Mouse (Mus musculus): ENCODE data around the gene Tbca.

The Tbca gene

DNA sequence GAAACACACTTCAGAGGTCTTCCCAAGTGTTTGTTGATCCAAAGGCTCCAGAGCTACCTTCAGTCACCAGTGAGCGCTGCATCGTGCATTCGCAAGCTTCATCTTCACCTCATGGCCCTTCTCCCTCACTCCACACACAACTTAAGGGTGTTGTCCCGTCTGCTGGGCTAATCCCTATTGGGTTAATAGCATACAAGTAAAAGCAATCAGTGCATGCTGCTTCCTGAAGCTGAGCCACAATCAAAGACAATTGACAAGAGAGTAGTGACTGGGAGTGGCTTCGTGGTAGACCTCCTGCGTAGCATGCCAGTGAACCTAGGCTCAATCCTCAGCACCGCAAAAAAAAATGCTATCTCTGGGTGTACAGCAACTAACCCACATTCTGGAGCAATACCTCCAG, 59.2 kb downstream of the Tbca start:
- no peak for DNase-seq (ENCODE audit: low spot score in 2 of 2)

DNA sequence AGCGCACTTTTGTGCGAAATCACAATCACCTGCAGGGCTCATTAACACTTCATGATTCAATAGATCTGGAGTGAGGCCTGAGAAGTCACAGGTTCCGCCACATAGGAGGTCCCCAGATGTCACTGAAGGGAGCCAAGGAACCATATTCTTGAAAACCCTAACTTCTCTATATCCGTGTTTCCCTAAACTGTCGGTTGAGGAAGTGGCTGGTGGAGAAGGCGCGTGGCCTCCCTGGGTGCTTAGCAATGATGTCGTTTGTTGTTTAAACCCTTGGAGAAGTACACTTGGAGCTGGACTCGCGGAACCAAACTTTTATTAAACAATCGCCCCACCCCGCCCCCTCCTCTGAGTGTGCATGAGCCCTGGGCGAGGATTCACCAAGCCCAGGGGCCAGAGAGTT, 60.6 kb downstream of the Tbca start:
- no peak for DNase-seq (ENCODE audit: low spot score in 2 of 2)

DNA sequence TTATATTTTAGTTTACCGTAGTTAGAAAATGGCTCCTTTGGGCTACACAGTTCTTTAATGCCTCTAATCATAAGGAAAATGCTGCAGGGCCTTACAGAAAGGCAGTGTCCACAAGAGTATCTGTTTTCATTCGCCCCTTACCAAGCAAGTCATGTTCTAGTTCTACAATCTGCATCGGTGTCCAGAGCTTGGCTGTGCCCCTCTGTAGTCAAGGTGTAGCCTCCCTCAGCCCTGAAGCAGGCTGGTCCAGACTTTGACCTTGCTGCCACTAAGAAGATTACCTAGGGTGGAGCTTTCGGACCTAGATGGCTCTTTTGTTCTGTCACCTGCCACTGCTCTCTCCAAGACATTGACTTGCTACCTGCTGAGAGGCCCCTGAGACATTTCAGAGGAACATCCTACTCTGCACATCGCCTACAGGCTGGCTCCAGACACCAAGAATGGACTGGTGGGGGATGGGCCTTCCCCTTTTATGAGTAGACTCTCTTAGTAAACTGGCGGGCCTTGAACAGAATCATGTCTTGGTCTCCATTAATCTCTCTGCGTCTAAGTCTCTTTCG, 69.4 kb downstream of the Tbca start:
- no peak for DNase-seq (ENCODE audit: low spot score in 2 of 2)

DNA sequence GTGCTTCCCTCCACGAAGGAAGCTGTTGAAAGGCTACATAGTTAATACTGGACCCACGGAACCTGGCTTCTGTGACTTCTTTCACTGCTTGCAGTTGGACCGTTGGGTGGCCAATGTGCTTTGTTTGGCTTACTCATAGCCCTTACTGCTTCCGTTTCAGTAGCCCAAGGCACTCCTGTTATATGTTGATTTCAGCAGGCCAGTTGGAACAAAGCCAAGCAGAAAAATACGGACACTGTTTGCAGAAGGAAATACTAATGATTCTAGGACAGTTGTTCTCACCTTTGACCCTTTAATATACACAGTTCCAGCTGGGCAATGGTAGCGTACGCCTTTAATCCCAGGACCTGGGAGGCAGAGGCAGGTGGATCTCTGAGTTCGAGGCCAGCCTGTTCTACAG, 70.5 kb downstream of the Tbca start:
- no peak for DNase-seq (ENCODE audit: low spot score in 2 of 2)

DNA sequence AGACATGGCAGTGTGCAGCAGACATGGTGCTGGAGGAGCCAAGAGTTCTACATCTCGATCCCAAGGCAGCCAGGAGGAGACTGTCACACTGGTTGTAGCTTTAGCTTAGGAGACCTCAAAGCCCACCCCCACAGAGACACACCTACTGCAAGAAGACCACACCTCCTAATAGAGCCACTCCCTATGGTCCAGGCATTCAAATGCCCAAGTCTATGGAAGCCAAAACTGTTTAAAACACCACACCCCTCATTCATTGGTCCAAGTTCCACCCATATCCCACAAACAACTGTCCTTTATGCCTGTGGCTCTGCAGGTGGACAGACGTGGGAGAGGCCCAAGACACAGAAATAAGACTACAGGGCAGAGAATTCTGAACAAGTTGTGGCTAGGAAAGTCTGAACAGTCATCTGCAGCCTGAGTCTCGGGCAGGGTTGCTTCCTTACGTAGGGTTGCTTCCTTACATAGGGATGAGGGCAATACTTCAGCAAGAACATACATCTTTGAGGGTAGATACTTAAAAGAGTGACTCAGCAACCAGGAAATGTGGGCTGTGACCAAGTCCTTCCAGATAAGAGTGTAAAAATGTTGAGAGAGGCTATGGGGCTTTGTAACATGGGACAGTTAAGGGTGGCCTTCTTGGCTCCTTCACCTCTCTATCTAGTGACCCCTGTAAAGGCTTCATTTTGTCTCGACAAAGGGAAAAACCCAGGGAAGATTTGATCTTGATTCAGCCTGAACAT, 74.0 kb downstream of the Tbca start:
- no peak for DNase-seq (ENCODE audit: low spot score in 2 of 2)

DNA sequence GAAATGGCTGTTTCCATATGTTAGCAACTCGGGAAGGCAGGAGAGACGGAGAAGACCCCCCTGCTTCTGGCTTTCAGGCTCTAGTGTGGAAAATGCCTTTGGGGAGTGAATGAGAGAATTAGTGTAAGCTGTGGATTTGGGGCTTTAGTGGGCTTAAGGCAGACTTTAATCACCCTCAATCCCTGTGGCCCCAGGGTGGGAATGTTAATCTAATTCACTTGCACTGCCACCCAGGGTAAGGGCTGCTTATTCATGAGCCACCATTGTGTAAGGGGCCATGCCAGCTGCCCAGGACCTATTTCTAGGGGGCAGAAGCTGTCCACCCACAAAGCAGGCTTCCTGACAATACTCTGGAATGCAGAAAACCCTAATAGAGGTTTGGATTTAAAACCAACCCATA, 78.2 kb downstream of the Tbca start:
- DNase-seq (ENCODE audit: low spot score in 2 of 2): no peak

DNA sequence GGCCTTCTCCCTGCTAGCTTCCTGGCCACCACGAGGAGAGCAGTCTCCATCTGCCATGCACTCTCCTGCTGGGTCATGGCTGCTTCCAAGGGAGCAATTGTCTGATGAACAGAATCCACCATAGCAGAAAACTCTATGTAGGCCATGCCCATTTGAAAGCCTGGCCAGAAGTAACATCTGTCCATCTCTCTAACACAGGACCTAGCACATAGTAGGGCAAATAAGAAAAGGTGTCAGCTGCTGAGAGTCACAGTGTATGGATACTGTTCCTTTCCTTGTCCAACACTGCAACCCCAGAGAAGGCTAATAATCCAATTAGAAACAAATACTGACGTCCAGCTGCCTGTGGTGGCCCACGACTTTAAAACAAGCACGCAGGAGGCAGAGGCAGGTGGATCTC, 79.1 kb downstream of the Tbca start:
- DNase-seq (ENCODE audit: low spot score in 2 of 2): no peak

DNA sequence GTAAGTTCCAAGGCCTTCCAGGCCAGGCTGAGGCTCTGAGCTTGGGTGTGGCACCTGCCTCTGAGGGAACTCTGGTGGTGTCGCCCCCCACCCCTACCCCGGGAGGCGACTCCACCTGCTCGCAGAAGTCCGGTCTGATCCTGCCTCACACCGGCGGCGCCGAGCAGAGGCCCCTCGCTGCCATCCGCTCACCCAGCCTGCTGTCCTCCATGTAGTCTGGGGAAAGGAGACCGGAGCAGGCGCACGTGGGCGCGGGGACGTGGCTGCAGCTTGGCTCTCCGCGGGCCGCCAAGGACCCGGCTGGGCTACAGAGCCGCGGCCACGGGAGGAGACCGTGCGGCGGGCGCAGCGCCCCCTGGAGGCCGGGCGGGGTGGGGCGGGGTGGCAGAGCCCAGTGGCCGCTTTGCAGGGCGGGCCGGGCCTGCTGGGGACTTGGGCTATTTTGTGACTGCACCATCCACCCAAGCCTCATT, 79.8 kb downstream of the Tbca start:
- no peak for DNase-seq (ENCODE audit: low spot score in 2 of 2)

DNA sequence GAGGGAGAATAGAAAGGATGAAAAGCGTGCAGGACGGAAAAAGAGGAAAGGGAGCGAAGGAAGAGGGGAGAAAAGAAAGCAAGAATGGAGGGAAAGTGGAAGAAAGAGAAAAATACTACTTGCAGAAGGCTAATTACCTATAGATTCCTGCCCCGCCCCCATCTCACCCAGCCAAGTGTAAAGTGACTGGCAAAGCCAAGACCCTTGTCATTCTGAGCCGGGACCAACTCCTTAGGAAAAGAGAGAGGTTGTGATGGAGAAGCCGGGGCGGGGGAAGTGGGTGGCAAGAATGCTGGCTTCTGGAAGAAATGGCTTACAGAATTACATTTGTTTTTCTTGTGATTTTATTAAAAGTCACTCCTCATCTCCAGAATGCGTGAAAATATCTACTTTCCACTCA, 80.8 kb downstream of the Tbca start:
- no peak for DNase-seq (ENCODE audit: low spot score in 2 of 2)

DNA sequence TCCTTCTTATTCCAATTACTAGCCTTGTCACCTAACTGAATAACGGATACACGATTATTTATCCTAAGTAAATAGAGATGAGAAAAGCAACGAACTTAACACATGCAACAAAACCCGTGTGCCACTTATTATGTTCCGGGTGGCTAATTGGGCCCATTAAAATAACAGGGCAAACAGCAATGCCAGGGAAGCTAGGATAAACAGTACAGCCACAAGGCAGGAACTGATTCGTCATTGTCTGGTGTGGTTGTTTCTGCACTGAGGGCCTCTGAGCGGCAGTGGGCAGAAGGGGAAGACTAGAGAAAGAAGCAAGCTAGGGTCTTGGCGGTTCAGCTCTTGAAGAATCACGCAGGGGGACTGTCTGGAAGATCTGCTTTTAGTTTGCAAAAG, 81.4 kb downstream of the Tbca start:
- no peak for DNase-seq (ENCODE audit: low spot score in 2 of 2)

DNA sequence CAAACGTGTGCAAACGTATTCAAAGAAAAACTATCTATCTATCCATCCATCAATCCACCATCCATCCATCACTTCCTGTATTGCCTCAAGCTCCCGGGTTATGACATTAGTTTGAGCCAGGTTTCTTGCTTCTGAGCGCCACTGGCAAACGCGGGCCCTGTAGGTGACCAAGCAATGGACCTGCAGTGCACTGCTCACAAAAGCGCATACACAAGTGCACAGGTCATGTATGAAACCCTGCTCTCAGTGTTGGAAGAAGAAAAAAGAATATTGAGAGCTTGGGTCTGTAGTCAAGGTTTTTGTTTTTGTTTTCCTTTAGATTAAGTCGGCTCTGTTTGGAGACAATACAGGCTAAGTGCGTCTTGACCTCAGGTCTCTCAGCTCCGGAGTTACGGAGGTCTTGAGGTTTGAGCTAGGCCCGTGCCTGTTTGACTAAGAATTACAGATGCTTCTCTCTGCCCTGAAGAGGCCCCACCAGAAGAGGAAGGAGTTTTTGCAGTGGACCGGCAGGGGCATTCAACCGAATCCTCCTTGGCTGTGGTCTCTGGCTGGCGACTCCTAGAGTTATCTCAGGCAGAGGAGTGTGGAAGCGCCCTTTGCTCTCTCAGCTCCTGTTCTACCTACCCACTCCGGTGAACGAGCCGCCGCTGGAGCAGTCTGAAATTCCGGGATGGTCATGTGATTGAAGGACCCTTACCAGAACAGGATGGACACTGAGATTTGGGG, 81.9 kb downstream of the Tbca start:
- no peak for DNase-seq (ENCODE audit: low spot score in 2 of 2)

DNA sequence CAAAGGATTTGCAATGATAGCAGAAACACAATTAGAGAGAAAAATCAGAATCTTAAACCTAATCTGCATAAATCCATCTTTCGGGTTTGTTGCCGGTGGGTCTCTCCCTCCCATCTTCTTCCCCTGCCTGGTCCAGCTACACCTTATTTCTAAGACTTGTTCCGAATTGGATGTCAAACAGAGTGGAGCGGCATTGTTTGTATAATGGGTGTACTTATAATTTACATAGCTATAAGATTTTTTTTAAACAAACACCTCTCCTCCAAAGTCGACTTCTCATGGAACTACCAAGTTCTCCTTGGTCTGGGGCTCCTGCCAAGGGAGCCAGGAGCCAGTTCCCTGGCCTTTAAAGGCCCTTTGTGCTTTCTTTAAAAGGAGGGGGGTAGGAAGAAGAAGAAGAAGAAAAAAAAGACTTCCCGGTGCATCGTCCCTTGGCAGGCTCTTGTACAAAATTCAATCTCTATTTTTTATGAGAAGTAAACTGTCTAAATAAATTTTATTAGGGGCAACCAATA, 83.2 kb downstream of the Tbca start:
- no peak for DNase-seq (ENCODE audit: low spot score in 2 of 2)

DNA sequence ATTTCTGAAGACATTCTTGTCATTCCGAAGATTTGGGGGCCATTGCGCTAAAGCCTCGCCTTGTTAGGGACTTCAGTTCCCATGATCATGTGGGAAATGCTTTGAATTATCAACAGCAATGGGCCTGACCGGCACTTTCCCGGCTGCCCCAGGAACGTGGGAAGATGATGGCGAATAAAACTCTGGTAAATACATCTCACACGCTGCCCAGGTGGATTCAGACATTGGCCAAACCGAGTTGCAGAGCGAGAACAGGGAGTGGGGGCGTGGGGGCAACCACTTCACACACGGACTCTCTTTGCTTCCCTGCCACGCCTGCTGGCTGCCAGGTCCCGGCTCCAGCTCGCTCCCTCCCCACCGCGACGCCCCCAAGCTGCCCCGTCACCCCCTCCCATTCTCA, 83.7 kb downstream of the Tbca start:
- DNase-seq (ENCODE audit: low spot score in 2 of 2): no peak

DNA sequence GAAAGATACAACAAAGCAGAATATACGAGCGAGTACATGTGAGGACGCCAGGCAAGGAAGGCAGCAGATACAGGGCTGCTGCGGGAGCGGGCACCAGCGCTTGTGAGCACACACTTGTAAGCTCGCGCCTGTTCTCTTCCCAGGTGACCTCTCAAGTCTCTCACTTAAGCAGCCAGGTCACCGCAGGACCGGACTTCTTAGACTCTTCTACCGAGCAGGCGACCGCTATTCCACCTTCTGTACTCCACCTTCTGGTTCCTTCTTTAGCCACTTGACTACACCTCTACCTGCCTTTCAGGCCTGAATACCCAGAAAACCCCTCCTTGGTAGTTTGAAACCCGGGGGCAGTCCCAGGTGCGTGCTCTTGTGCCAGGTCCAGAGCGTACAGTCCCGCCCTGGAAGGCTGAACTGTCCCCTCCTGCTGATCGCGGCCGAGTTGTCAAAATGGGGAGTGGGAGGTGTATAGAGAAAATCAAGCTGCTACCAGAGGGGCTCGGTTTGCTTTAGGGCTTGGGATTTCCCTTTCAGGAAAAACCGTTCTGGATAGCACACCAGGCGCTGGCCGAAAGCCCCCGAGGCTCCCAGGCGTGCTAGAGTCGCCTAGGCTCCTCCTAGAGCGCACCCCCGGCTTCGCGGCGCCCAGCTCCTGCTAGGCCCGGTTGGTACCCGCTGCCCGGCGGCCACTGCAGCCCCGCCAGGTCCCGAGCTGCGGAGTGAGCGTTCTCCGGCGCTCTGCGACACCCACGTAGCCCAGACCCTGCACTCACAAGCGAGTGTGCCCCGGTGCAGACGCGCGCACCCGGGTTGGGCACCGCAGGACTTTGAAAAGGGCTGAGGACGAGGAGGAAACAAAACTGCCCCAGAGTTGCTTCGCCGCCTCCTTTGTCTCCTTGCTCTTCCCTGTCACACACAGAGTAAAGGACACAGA, 84.7 kb downstream of the Tbca start:
- DNase-seq (ENCODE audit: low spot score in 2 of 2): no peak

DNA sequence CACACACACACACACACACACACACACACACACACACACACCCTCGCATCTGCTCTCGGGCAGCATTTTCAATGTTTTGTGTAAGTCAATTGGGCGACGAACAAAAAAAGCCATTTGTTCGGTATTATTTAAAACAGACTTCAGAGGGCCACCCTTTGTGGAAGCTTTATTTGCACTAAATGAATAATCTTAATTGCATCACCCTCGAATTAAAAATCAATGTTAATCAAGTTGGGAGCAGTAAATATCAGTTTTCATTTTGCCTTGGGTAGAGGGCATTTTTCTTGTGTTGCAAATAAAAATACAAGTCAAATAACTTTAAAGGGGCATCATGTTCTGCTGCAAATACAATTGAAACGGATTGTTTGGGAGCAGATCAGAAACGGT, 85.3 kb downstream of the Tbca start:
- no peak for DNase-seq (ENCODE audit: low spot score in 2 of 2)

DNA sequence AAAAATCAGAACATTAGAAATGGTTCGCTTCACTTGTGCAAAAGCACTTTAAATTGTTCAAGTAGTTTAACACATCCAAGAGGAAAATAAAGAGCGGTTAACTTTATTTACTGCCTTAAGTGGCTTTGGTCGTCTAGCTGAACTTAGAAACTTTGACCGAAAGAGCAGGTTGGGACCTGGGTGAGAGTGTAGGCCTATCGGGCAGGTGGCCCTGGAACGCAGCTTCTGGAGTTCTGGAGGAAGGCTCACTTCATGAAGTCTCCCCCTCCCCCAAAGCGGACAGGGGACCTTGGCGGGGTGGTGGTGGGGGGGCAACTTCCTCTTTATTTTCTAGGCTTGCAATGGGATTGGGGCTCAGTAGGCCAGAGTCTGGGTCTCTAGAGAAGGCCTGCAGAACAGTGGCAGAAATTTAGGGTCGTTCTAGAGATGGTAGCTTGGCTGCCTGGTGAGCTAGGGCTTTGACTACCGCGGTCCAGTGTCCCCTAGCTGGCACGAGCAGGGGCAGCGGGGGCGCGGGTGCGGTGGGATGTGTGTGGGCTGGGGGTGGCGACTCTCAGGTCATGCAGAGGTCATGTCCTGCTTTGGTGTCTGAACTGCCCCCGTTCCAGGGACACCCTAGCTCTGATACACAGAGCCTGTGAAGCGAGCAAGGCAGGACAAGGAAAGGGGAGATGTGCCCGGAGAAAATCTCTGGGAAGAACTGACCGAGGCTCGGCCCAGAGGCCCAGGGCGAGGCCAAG, 86.1 kb downstream of the Tbca start:
- DNase-seq (ENCODE audit: low spot score in 2 of 2): no peak

DNA sequence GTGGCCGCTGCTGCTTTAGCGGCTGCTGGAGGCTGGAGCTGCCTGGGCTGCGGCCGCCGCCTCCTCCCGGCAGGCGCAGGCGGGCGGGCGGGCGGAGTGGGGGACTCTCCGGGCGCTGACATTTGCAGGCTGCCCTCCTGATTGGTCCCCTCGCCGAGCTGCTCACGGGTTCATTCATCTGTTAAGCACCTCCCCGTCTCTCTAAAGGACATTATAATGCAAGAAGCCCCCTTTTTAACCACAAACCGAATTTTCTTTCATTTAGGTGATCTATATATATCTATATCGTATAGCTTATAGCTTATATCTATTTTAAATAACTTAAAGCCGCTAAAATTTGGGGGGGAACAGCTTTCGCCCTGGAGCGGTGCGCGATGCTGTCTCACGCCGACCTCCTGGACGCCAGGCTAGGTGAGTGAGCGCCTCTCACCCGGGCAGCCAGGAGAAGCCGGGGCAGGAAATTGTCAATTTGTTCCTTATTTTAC, 86.7 kb downstream of the Tbca start, which contains the start of gene Otp:
Gene Otp (plus strand): TSS at position 207 of the 485 bp plus-strand sequence.
- DNase-seq (ENCODE audit: low spot score in 2 of 2): no peak

DNA sequence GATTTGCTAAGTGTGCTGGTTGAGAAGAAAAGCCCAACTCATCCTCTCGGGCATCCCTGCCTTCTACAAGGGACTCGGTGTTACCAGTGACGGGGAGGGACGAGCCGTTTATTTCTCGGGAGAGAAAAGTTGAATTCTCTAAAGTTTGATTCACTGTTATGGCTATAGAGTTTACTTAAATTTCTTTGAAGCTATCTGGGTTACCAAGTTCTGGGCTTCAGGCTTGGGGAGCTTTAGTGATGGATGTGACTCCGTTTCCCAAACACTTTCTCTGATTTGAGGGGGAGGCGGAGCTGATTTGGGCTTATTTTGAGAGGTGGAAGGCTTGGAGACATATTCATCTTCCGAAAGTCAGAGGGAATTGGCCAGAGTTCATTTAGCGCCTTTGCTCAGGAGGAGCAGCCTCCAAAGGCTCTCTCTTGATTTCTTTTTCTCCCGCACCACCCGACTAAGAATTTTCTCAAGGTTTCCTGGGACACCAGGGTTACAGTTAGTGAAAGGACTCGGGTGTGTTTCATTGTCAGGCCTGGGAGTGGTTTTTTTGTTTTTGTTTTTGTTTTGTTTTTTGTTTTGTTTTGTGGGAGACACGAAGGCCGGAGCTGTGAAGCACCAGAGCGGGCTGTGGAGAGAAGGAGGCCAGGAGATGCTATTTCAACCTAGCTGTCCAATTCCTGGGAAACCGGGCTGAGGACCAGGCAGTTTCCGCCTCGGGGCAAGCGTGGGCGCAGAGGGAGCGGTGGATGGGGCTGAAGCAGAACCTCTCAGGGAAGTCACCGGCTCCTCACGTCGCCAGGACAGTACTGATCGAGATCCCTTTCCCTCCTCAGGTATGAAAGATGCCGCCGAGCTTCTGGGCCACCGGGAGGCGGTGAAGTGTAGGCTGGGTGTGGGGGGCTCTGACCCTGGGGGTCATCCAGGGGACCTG, 87.8 kb downstream of the Tbca start:
- DNase-seq (ENCODE audit: low spot score in 2 of 2): no peak

DNA sequence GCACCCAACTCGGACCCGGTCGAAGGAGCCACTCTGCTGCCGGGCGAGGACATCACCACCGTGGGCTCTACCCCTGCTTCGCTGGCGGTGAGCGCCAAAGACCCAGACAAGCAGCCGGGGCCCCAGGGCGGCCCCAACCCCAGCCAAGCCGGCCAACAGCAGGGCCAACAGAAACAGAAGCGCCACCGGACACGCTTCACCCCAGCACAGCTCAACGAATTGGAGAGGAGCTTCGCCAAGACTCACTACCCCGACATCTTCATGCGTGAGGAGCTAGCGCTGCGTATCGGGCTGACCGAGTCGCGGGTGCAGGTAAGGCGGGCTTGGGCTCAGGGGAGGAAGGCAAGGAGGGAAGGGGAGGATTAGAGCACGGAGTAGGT, 88.5 kb downstream of the Tbca start:
- no peak for DNase-seq (ENCODE audit: low spot score in 2 of 2)
